Mouse (Mus musculus) forebrain, postnatal 0 days (tissue): Measurements from ENCODE around the gene Avil. TPM values are rescaled to one million over a fixed set of nuclear protein-coding genes. Genes with fewer than 3 reads are reported as not detected.
"Not testable (repeated sequence)": the region's sequence is repeated elsewhere in the genome, so short reads cannot be mapped to it uniquely, and the experiment has no call there.

Source experiments
- ATAC-seq: fragments of 200-750 bp; cut with Nextera tagmentation; 2 replicates; pipeline ENCODE4 v1.8.0; 2017; ENCODE audit warnings: mild to moderate bottlenecking, moderate library complexity
- DNase-seq: peaks from one replicate; pipeline ENCODE4 v3.0.0-alpha.2; 2015
- H3K27ac ChIP-seq: fragments of 300-500 bp; sonication (generic); 2 replicates; pipeline ENCODE4 v1.5.1; 2014; ENCODE audit warnings: low read depth, mild to moderate bottlenecking, antibody characterized with exemption, low read length, moderate library complexity, mixed read lengths
- H3K27me3 ChIP-seq: fragments of 300-500 bp; sonication (generic); 2 replicates; pipeline ENCODE4 v1.6.1; 2014; ENCODE audit warnings: mild to moderate bottlenecking, low read length, mixed read lengths; ENCODE audit not compliant: insufficient read depth
- H3K36me3 ChIP-seq: fragments of 300-500 bp; sonication (generic); 2 replicates; pipeline ENCODE4 v1.6.1; 2014; ENCODE audit warnings: mild to moderate bottlenecking, moderate library complexity; ENCODE audit not compliant: insufficient read depth
- H3K4me1 ChIP-seq: fragments of 300-500 bp; sonication (generic); 2 replicates; pipeline ENCODE4 v1.6.1; 2014; ENCODE audit warnings: antibody characterized with exemption; ENCODE audit not compliant: insufficient read depth
- H3K4me2 ChIP-seq: fragments of 300-500 bp; sonication (generic); 2 replicates; pipeline ENCODE4 v1.6.1; 2014; ENCODE audit warnings: low read depth, mild to moderate bottlenecking, moderate library complexity
- H3K4me3 ChIP-seq: fragments of 300-500 bp; sonication (generic); 2 replicates; pipeline ENCODE4 v1.5.1; 2014; ENCODE audit warnings: low read depth, low read length, mixed read lengths
- H3K9ac ChIP-seq: fragments of 300-500 bp; sonication (generic); 2 replicates; pipeline ENCODE4 v1.6.1; 2014; ENCODE audit warnings: mild to moderate bottlenecking
- H3K9me3 ChIP-seq: fragments of 300-500 bp; sonication (generic); 2 replicates; pipeline ENCODE4 v1.6.1; 2016; ENCODE audit warnings: low read length
- CTCF ChIP-seq: sonication (generic); IDR thresholded peaks from 2 replicates; pipeline ENCODE4 v1.5.1; 2016; ENCODE audit warnings: antibody characterized with exemption, control low read depth, low read depth
- WGBS: fragments of 180-500 bp; shearing (Covaris S2); extraction: QIAGEN DNeasy Blood & Tissue Kit; methylation state at CpG from one replicate; pipeline ENCODE4 v1.1.7; 2014; 5-methylcytosine and 5-hydroxymethylcytosine counted together
- polyA plus RNA-seq: library from polyadenylated mRNA; unstranded; fragments of >200 nt; fragmentation: Nextera tagmentation; extraction: Ambion mirVana; gene quantifications from 2 replicates; pipeline ENCODE4 v1.2.1, GENCODE M21; 2015
- total RNA-seq: library from RNA; depleted of rRNA; stranded (reverse); fragments of >200 nt; gene quantifications from 2 replicates; pipeline ENCODE4 v1.2.3, GENCODE M21; 2014

Gene Avil
- total and polyA plus RNA-seq, 2 experiments from 2014 or later = 0.24 to 0.67 TPM

- Histone ChIP-seq H3K27ac (peak overlapping the region; percentile 96), H3K4me1 (peaks cover 14% of the 10 kb centered on the region), H3K36me3 (peaks cover 36% of the 10 kb centered on the region), H3K27me3 (no peaks in the 10 kb centered on the region), H3K4me2 (peak overlapping the region; percentile 88), H3K9ac (peak overlapping the region; percentile 96), H3K9me3 (no peaks in the 10 kb centered on the region), H3K4me3 (peak overlapping the region; percentile 88)
- 7% methylated on average over 35 of the region's 92 CpGs for WGBS
- DNase-seq = peak; percentile 56
- ATAC-seq = 0 out of 2 replicates have a peak, but pooled peaks have one; percentile 0
- no peak for TF ChIP-seq CTCF
Observed at GRCm38 (mm10) chr10:127059174-127059967, 58.9 kb downstream of the Avil start.

DNA sequence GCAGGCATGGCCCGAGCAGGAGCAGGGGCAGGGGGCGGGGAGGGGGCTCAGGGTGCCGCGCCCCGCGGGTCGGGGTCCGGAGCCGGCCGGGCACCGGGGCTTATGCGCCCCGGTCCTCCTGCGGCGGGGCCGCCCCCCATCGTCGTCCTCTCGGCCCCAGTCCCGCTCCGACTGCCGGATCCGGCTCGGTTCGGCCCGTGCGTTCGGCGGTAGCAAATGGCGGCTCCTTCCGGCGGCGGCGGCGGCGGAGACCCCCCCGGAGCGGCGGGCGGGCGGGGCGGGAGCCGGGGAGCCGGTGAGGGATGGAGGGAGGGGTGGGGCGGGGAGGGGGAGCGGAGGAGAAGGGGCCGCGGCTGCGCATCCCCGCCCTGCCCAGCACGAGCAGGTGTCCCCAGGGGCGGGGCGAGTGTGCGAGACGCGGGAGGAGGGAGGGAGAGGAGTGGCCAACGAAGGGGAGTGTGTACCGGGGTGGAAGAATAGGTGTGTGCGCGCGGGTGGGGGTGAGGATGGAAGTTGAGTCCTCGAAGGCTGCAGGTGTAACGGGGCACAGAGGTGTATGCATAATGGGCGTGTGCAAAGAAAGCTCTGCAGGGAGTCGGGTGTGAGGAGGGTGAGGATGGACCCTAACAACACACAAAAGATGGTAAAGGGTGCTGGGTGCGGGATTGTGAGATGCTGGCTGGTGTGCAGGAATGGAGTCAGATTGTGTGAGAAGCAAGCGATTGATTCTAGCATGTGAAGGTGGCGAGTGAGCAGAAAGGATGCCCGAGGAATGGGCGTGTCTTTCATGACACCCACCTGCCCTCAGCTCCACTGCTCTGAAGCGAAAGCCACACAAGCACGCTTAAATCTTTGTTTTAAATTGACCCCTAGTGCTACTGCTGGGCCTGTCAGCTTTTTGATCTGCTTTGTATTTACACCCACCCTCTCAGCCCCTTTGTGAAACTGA lies 59.7 kb downstream of the Avil start, which contains the start of gene March9:
Gene March9 (minus strand): TSS at position 217 of the 949 bp plus-strand sequence.
- peak within 1 kb of the TSS; percentile 88 for H3K4me3 ChIP-seq
- DNase-seq = peak; percentile 91
- ATAC-seq = peak; percentile 55
- H3K4me1 ChIP-seq = peaks cover 20% of the 10 kb centered on the region
- peak within 1 kb of the TSS; percentile 88 for H3K4me2 ChIP-seq
- no peak for TF ChIP-seq CTCF
- WGBS = 1% methylated on average over 63 of the region's 72 CpGs
- peak within 1 kb of the TSS; percentile 96 for H3K9ac ChIP-seq
- peak within 1 kb of the TSS; percentile 96 for H3K27ac ChIP-seq
- no peaks in the 10 kb centered on the region for H3K9me3 ChIP-seq
- H3K36me3 ChIP-seq = peaks cover 33% of the 10 kb centered on the region
- H3K27me3 ChIP-seq = no peaks in the 10 kb centered on the region

GRCm38 (mm10) chr10:127061085-127061484 lies 60.6 kb downstream of the Avil start:
- Histone ChIP-seq H3K4me3 (peak overlapping the region; percentile 88), H3K27me3 (no peaks in the 10 kb centered on the region), H3K27ac (peak overlapping the region; percentile 96), H3K9me3 (no peaks in the 10 kb centered on the region), H3K4me1 (peaks cover 20% of the 10 kb centered on the region), H3K4me2 (peak overlapping the region; percentile 88), H3K36me3 (peaks cover 33% of the 10 kb centered on the region), H3K9ac (peak overlapping the region; percentile 96)
- TF ChIP-seq CTCF = no peak
- DNase-seq = peak; percentile 63
- 10% methylated on average over 5 of the region's 5 CpGs for WGBS
- ATAC-seq = no peak

DNA sequence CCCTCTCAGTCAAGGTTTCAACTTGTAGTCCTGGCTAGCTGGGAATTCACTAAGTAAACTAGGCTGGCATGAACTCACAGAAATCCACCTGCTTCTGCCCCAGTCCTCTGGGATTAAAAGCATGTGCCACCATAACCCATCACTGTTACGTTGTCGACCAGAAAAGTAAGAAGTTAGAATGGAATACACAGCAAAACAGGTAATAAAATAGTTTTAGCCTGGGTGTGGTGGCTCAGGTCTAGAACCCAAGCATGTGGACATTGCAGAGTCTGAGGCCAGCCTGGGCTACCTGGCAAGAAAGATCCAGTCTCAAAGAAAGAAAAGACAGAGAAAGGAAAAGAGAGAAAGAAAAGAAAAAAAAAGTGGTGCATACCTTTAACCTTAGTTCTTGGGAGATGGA lies 61.0 kb downstream of the Avil start:
- no peaks in the 10 kb centered on the region for H3K9me3 ChIP-seq
- DNase-seq = no peak
- H3K4me1 ChIP-seq = peaks cover 20% of the 10 kb centered on the region
- peak overlapping the region; percentile 88; the same call in 1 of the 2 replicates for H3K4me3 ChIP-seq
- H3K27me3 ChIP-seq = no peaks in the 10 kb centered on the region
- peak overlapping the region; percentile 88 for H3K4me2 ChIP-seq
- no peak for TF ChIP-seq CTCF
- no peak for ATAC-seq
- WGBS = 56% methylated on average over 2 of the region's 2 CpGs
- H3K27ac ChIP-seq = peak overlapping the region; percentile 96
- H3K36me3 ChIP-seq = peaks cover 33% of the 10 kb centered on the region
- H3K9ac ChIP-seq = peak overlapping the region; percentile 96; the same call in 1 of the 2 replicates

GRCm38 (mm10) chr10:127062101-127062500 lies 61.6 kb downstream of the Avil start:
- not testable (repeated sequence) for H3K27me3 ChIP-seq, H3K4me2 ChIP-seq, ATAC-seq, DNase-seq, H3K9ac ChIP-seq, H3K9me3 ChIP-seq, H3K4me3 ChIP-seq
- Histone ChIP-seq H3K27ac (peak overlapping the region; percentile 83; the same call in 1 of the 2 replicates), H3K4me1 (peaks cover 20% of the 10 kb centered on the region), H3K36me3 (peaks cover 34% of the 10 kb centered on the region)
- WGBS = 91% methylated on average over 4 of the region's 4 CpGs

DNA sequence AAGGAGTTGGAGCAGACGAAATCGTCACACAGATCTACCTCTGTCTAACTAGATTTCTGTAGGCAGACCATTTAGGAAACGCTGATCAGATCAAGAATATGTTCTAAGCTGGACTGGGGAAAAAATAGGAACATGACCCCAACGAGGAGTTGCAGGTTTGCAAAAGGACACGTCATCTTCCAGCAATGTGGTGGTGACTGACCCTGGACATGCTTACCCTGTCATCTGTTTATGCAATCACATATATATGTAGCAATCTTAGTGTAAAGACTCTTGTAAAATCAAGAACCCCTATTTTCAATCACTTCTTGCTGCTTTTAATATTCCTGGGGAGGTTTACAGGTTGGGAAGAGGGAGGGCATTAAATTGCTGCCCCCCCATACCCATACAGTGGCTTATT lies 62.0 kb downstream of the Avil start:
- H3K4me3 ChIP-seq = no peak overlapping the region
- peak overlapping the region; percentile 83 for H3K27ac ChIP-seq
- H3K4me1 ChIP-seq = peaks cover 20% of the 10 kb centered on the region
- no peak overlapping the region; the same call in 1 of the 2 replicates for H3K9ac ChIP-seq
- no peak for DNase-seq
- WGBS = 73% methylated on average over 5 of the region's 5 CpGs
- no peak for TF ChIP-seq CTCF
- no peaks in the 10 kb centered on the region for H3K9me3 ChIP-seq
- H3K36me3 ChIP-seq = peaks cover 34% of the 10 kb centered on the region
- ATAC-seq = no peak
- H3K27me3 ChIP-seq = no peaks in the 10 kb centered on the region
- H3K4me2 ChIP-seq = peak overlapping the region; percentile 88; the same call in 1 of the 2 replicates
